Mouse (Mus musculus): ENCODE data around the gene Rab4a.

Rab4a gene

GRCm38 (mm10) chr8:123805718-123806373 lies at the start of gene Rab4a:
Gene Rab4a, plus strand, starts transcription at chr8:123805985.
- DNase-seq (ENCODE audit: extremely low spot score) = peak; percentile 93

DNA sequence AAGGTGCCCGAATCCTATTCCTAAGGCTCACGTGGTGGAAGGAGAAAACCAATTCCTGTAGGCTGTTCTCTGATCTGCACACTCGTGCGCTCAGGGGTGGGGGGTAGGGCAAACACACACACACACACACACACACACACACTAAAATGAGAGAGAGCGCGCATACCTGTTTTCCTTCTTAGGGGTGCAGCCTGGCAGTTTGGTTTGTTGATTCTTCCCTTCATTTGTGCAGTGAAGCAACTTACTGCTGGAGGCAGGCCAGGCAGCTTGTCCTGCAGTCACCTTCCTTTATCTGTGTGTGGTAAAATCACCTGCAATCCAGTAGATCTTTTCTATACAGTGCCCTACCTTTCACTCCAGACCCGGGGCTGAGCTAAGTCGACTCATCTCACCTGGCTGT lies 48.9 kb upstream of the Rab4a start:
- DNase-seq (ENCODE audit: extremely low spot score) = no peak

DNA sequence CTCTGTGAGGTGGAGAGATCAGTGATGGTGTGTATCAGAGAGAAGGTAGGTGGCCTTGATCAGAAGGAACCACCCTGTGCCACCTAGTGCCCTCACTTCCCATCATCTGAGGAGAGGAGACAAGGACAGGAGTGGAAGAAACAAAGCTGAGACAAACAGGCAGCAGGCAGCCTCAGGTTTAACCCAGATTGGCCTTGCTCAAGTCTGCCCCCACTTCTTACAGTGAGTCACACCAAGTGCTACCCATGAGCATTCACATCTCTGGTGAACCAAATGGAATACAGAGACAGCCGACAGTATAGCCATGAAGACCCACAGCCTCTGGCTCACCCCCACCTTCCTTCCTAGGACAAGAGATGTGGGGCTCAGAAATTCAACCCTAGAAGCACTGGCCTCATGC lies 46.9 kb upstream of the Rab4a start:
- no peak for DNase-seq (ENCODE audit: extremely low spot score)

DNA sequence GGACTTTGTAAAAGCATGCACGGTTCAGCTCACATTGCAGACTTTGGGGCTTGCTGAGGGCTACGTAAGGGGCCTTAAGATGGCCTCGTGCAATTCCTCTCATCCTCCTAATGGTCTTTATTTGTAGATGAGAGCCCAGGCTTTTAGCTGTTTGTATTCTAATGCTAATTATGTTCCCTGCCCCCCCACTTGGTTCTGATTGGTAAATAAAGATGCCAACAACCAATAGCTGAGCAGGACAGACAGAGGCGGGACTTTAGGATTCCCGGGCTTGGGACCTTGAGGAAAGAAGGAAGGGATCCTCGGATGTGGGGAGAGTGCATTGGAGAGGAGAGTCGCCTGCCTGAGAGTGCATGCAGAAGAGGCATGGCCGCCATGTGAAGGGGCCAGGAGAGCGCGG lies 45.9 kb upstream of the Rab4a start:
- peak; percentile 84 for DNase-seq (ENCODE audit: extremely low spot score)

GRCm38 (mm10) chr8:123760579-123760978 lies 45.2 kb upstream of the Rab4a start:
- DNase-seq (ENCODE audit: extremely low spot score) = no peak

DNA sequence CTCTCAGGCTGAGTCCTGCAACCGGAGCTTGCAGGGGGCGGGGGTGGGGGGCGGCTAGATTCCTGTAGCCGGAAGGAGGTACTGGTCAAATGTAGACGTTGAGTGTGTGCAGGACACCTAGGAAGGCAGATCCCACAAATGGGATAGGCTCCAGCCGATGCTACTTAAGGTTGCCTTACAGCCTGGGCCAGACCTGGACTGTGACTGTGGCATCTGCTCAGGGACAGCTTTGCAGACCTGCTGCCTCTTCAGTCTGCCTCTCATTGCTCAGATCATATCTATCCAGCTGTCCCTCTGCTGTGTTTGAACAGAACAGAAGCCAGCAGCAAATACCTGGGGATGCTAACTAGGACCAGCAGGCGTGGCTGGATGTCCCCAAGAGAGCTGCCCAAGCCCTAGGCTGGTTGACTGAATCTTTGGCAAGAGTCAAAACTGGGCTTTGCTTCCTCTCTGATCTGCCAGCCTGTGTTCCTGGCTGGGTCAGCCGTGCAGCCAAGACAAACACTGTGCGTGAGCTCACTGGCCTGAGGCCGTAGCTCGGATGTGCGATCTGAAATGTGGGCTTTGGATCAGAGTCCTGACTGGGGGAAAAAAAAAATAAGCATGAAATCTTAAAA lies 44.4 kb upstream of the Rab4a start:
- peak; percentile 19 for DNase-seq (ENCODE audit: extremely low spot score)

DNA sequence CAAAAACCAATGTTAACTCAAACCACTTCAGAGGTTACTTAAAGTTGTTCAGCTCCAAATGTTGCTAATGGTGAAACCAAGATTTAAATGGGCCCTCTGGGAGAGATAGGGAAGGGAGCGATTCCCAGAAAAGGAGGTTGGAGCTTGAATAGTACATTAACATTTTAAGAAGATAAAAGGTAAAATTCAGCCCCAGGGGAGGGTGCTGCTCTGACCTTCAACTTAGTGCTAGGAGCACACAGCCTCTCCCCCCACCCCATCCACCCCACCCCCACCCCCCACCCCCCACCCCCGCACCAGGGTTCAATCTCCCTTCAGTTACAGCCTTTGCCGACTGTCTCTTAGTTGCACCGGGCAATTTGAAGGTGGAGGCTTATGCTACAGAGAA lies 43.9 kb upstream of the Rab4a start:
- no peak for DNase-seq (ENCODE audit: extremely low spot score)

DNA sequence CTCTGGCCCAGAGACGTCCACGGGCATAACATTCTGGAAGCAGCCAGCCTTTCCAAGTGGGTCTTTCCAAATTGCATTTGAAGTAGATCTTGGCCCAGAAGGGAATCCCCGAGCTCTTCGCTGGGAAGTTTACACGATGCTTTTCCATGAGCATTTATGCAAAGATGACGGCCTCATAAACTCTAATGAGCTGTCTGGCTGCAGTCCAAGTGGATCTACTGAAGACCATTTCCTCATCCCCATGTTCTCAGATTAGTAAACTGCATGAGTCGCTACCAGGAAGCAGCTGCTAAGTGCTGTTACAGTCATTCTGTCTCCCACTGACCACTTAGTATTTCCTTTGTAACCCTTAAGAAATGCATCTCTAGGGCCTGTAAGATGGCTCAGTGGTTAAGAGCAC lies 42.4 kb upstream of the Rab4a start:
- DNase-seq (ENCODE audit: extremely low spot score) = no peak

DNA sequence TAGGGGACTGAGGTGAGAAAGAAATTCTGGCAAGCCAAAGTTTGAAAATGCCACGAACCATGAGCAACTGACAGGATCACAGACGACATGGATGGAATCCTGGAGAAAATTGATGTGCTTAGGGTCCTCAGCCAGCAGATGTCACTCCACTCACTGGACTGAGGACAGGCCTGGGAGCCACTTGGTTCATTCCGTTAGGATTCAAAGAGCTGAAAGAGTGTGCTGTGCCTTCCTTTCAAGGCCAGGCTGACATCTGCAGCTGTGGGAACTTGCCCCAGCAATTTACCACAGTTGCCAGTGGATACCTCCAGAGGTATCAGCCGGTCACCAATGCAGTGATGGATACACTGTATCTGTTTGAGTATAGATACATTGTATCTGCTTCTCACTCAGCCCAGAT lies 41.1 kb upstream of the Rab4a start:
- DNase-seq (ENCODE audit: extremely low spot score) = peak; percentile 32

GRCm38 (mm10) chr8:123766516-123766915 lies 39.3 kb upstream of the Rab4a start:
- DNase-seq (ENCODE audit: extremely low spot score) = no peak

- no peak for DNase-seq (ENCODE audit: extremely low spot score)
Measured at GRCm38 (mm10) chr8:123767874-123768273, 37.9 kb upstream of the Rab4a start.

DNA sequence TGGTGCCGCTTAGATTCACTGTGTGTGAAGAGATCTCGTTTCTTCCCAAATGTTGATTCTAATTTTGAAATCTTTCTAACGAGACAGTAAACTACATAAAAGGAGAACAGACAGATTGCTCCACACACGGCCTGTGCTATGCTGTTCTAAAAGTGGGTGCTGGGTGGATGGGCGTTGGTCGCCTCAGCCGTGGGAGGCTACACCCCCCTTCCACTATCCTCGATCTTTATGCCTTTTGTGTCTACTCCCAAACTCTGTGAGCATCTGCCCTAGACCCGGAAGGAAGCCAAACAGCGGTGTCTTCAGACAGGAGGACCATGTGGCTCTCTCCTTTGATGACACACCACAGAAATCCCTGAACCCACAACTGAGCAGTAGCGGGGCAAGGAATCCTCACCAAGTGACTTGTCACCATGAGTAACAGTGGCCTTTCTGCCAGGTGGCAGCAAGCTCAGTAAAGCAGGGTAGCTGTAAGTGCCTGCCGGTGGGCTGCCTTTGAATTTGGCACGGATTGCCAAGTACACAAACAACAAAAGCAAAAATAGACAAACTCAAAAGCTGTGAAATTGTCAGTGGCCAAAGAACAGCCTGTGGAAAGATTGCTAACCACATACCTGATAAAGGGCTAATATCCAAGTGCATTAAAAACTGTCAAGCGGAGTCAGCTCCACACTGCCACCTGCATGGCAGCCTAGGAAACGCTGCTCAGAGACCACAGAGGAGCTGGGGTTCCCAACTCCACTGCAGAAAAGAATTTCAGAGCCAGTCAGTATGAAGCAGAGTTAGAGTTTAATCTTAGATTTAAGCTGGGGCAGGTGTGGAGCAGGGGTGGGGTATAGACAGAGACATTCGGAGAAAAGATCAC lies 37.1 kb upstream of the Rab4a start:
- DNase-seq (ENCODE audit: extremely low spot score) = peak; percentile 51

DNA sequence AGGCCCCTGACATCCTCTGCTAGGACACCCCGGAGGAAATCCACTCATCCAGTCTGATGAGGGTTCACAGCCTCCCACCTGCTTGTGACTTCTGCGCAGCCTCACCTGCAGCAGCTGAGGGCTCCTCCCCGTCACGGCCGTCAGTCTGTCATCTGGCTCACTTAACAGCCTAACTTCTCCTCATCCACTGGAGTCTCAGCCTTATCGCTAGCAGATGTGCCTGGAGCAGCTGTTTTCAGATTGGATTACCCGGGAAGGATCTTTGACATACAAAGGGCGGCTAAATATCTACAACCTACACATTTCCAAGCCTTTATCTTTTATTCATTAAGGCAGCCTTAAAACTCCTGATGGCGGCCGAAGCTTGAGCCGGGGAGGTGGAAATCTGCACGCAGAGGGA lies 32.3 kb upstream of the Rab4a start:
- no peak for DNase-seq (ENCODE audit: extremely low spot score)

GRCm38 (mm10) chr8:123774491-123774890 lies 31.3 kb upstream of the Rab4a start:
- DNase-seq (ENCODE audit: extremely low spot score) = no peak

- DNase-seq (ENCODE audit: extremely low spot score) = no peak
Measured at GRCm38 (mm10) chr8:123777319-123777718, 28.5 kb upstream of the Rab4a start.

- DNase-seq (ENCODE audit: extremely low spot score) = no peak
Measured at GRCm38 (mm10) chr8:123780471-123780870, 25.3 kb upstream of the Rab4a start.

GRCm38 (mm10) chr8:123781256-123781655 lies 24.5 kb upstream of the Rab4a start:
- DNase-seq (ENCODE audit: extremely low spot score) = no peak

DNA sequence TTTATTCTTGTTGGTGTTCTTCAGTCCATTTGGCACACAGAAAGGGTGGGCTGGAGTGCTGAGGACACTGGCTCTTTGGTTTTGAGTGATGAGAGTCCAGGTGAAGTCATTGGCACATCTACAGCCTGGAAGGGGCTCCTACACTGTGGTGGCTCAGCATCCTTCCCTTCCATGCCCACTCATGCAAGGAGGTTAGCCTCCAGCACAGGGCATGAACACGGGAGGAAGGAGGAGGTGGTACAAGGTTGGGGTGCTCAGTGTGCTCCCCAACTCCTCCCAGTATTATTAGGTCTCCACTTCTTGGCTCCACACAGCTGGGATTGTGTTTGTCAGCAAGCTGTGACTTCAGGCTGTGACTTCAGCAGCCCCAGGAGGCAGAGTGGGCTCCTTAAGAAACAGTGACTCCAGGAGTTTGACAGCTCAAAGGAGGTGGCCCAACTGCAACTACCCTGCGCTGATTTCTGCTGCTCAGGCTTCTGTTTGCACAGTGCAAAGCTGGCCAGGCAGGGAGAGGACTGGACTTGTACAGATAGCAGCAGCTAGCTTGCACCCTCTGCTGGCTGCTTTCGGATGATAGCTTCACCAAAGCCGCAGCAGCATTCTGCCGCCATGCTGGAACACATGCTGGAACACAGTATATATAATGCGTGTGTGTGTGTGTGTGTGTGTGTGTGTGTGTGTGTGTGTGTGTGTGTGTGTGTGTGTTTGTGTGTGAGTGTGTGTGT lies 22.1 kb upstream of the Rab4a start:
- peak; percentile 82 for DNase-seq (ENCODE audit: extremely low spot score)

- no peak for DNase-seq (ENCODE audit: extremely low spot score)
Measured at GRCm38 (mm10) chr8:123786166-123786565, 19.6 kb upstream of the Rab4a start.

GRCm38 (mm10) chr8:123786644-123787043 lies 19.1 kb upstream of the Rab4a start:
- DNase-seq (ENCODE audit: extremely low spot score) = no peak

DNA sequence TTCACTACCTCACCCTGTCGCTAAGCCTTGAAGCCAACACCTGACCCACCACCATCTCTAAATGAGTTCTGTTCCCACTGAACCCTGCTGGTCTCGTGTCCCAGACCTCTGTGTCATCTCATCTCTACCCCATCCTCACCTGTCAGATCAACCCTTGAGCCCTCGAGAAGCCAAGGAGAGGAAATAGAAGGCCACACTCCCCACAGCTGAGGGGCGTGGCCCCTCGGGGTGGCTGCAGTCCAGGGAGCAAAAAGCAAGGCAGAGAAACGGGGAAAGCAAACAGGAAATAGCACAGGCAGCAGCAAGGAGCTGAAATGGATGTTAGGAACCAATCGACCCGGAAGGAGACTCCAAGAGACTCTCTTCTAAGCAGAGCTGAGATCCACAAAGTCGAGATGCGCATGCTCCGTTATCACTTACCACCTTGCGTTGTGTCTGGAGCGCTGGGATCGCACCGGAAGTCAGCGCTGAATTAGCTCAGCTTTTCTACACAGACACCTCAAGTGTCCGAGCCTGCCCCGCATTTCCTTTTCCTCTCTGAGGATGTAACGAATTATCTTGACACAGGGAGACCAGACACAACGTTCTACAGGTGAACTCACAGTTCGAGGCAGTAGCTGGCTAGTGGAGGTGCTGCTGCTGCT lies 18.4 kb upstream of the Rab4a start:
- no peak for DNase-seq (ENCODE audit: extremely low spot score)

Data from embryo, embryonic 9.5 days (tissue).